Mouse (Mus musculus) brain, embryonic 14.5 days (tissue): ENCODE measurements around the gene Apobec3. TPM values are rescaled to one million over a fixed set of nuclear protein-coding genes. Genes with fewer than 3 reads are reported as not detected.
"Not testable (repeated sequence)": the region's sequence is repeated elsewhere in the genome, so short reads cannot be mapped to it uniquely, and the experiment has no call there.

Experiments
- DNase-seq: peaks from one replicate; pipeline ENCODE4 v3.0.0-alpha.2; 2011; ENCODE audit warnings: low read depth
- CTCF ChIP-seq: fragments of 200-500 bp; IDR thresholded peaks from 2 replicates; pipeline ENCODE4 v1.5.1; 2012; ENCODE audit warnings: inconsistent platforms, mild to moderate bottlenecking, moderate library complexity, borderline replicate concordance; ENCODE audit not compliant: insufficient read depth, insufficient read length; ENCODE audit errors: extremely low read depth
- POLR2A ChIP-seq: fragments of 200-500 bp; IDR thresholded peaks from 2 replicates; pipeline ENCODE4 v1.6.1; 2012; ENCODE audit warnings: mild to moderate bottlenecking, inconsistent platforms, borderline replicate concordance; ENCODE audit not compliant: poor library complexity, insufficient read depth, insufficient read length, severe bottlenecking; ENCODE audit errors: extremely low read depth
- polyA plus RNA-seq: library from polyadenylated mRNA; depleted of rRNA; stranded (reverse); fragments of >200 nt; gene quantifications from 2 replicates; pipeline ENCODE4 v1.2.3, GENCODE M21; 2012

The Apobec3 gene
- polyA plus RNA-seq, 1 experiment, result 4.7 TPM

GRCm38 (mm10) chr15:79896080-79896725, 4.7 kb downstream of the Apobec3 start:
- TF ChIP-seq POLR2A (no peak), CTCF (no peak)
- no peak for DNase-seq

- no peak for TF ChIP-seq POLR2A
- TF ChIP-seq CTCF, result no peak
- DNase-seq, result no peak
Measured at GRCm38 (mm10) chr15:79898988-79899387, 7.5 kb downstream of the Apobec3 start.

- TF ChIP-seq POLR2A, result no peak
- no peak for TF ChIP-seq CTCF
- no peak for DNase-seq
Measured at GRCm38 (mm10) chr15:79899828-79900510, 8.5 kb downstream of the Apobec3 start.

DNA sequence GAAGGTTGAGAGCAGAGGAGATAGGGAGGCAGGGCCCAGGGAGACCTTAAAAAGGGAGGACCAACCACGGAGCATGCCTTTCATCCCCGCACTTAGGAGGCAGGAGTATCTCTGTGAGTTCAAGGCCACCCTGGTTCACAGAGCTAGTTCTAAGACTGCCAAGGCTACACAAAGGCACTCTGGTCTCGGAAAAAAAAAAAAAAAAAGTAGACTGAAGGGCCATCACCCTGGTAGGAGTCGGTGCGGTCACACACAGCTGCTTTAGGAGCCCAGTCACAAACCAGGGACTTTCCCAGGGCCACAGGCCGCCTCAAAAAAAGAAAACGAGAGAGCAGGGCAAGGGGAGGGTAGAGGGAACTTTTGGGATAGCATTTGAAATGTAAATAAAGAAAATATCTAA, 9.3 kb downstream of the Apobec3 start:
- DNase-seq, result no peak
- TF ChIP-seq CTCF, result no peak
- no peak for TF ChIP-seq POLR2A

- DNase-seq, result no peak
- TF ChIP-seq POLR2A (no peak), CTCF (no peak)
Measured at GRCm38 (mm10) chr15:79901399-79901798, 9.9 kb downstream of the Apobec3 start.

DNA sequence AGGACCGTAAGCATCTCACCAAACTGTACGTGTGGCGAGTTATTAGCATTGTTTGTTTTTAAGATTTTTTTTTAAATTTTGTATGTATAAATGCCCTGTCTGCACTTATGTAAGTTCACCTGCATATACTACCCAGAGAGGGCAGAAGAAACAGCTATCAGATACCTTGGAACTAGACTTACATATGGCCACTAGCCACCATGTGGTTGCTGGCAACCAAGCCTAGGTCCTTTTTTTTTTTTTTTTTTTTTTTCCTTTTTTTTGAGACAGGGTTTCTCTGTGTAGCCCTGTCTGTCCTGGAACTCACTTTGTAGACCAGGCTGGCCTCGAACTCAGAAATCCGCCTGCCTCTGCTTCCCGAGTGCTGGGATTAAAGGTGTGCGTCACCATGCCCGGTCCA, 11.6 kb downstream of the Apobec3 start:
- not testable (repeated sequence) for DNase-seq

GRCm38 (mm10) chr15:79903963-79904362, 12.5 kb downstream of the Apobec3 start:
- DNase-seq, result no peak
- no peak for TF ChIP-seq POLR2A
- TF ChIP-seq CTCF, result no peak

- DNase-seq, result not testable (repeated sequence)
Measured at GRCm38 (mm10) chr15:79904678-79905077, 13.2 kb downstream of the Apobec3 start.

DNA sequence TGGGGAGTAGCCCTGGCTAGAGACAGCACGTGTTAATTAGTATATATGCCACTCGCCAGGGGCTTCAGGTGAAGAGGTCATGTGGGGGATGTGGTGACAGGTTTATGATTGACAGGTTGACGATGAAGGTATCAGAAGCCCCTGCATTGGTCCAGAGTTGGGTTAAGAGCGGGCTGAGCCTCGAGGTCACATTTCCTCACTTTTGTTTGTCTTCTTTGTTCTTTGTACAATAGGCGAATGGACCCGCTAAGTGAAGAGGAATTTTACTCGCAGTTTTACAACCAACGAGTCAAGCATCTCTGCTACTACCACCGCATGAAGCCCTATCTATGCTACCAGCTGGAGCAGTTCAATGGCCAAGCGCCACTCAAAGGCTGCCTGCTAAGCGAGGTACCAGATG, 13.8 kb downstream of the Apobec3 start:
- TF ChIP-seq CTCF, result no peak
- no peak for TF ChIP-seq POLR2A
- peak; percentile 14 for DNase-seq

DNA sequence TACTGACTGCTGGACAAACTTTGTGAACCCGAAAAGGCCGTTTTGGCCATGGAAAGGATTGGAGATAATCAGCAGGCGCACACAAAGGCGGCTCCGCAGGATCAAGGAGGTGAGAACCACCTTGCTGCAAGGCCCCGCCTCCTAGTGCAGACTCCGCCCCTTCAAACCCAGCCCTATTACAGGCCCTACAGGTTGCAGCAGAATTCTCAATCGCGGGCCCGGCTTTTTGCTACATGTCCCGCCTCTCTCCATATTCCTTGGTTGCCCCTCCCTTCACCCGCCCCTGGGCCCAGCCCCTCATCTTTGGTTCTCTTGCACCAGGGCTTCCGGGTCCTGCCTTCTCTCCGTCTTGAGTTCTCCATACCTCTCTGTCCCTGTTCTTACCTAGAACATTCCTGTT, 15.4 kb downstream of the Apobec3 start:
- TF ChIP-seq CTCF, result no peak
- TF ChIP-seq POLR2A, result no peak
- no peak for DNase-seq

GRCm38 (mm10) chr15:79909006-79909405, 17.5 kb downstream of the Apobec3 start:
- DNase-seq, result not testable (repeated sequence)

DNA sequence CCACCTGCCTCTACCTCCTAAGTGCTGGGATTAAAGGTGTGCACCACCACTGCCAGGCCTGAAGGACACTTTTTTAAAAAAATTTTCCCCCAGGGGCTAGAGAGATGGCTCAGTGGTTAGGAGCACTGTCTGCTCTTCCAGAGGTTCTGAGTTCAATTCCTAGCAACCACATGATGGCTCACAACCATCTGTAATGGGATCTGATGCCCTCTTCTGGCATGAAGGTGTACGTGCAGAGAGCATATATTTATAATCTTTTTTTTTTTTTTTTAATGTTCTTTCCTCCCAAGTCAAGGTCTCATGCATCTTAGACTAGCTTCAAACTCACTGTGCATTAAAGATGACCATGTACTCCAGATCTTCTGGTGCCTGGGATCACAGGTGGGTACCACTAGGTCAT, 19.4 kb downstream of the Apobec3 start:
- DNase-seq, result not testable (repeated sequence)

- TF ChIP-seq CTCF, result no peak
- no peak for TF ChIP-seq POLR2A
- DNase-seq, result no peak
Measured at GRCm38 (mm10) chr15:79911339-79911738, 19.9 kb downstream of the Apobec3 start.

- TF ChIP-seq POLR2A (no peak), CTCF (no peak)
- DNase-seq, result no peak
Measured at GRCm38 (mm10) chr15:79913761-79914346, 22.4 kb downstream of the Apobec3 start.
